Mouse (Mus musculus): ENCODE data around the gene Edn1. TPM values are rescaled to one million over a fixed set of nuclear protein-coding genes. Genes with fewer than 3 reads are reported as not detected.
A peak's percentile ranks its signal among the peaks of the same experiment; 100 is the strongest.

The Edn1 gene
- polyA plus RNA-seq, 2 experiments = 2.4 to 4.0 TPM

GRCm38 (mm10) chr13:42270051-42270450 lies 31.2 kb upstream of the Edn1 start:
- peak; percentile 6 for DNase-seq (ENCODE audit: low spot score)
- Histone ChIP-seq H3K4me3 (replicated peaks; ENCODE audit: low read length) (no peak overlapping the region), H3K4me1 (ENCODE audit: control insufficient read depth, insufficient read depth, low read length) (0 out of 2 replicates have a peak, but pooled peaks cover 3% of the 10 kb centered on the region), H3K27me3 (ENCODE audit: control insufficient read depth, insufficient read depth, low read length) (no peaks in the 10 kb centered on the region), H3K9me3 (ENCODE audit: control insufficient read depth, low read length) (no peaks in the 10 kb centered on the region), H3K36me3 (ENCODE audit: control insufficient read depth, insufficient read depth, low read length) (no peaks in the 10 kb centered on the region), H3K27ac (replicated peaks; ENCODE audit: low read depth, low read length) (no peak overlapping the region), H3K4me2 (replicated peaks; ENCODE audit: low read depth, low read length, severe bottlenecking) (no peak overlapping the region), H3K9ac (ENCODE audit: low read depth, low read length, severe bottlenecking) (no peak overlapping the region)
- ATAC-seq (ENCODE audit: low FRiP score, low read depth) = no peak
- 12% methylated on average over 9 of the region's 9 CpGs for WGBS
- no peak for TF ChIP-seq POLR2A (IDR thresholded peaks at IDR 0.05; ENCODE audit: borderline replicate concordance, extremely low read depth, insufficient read depth, insufficient read length)

- H3K4me1 ChIP-seq (ENCODE audit: control insufficient read depth, insufficient read depth, low read length) = no peaks in the 10 kb centered on the region
- no peaks in the 10 kb centered on the region for H3K36me3 ChIP-seq (ENCODE audit: control insufficient read depth, insufficient read depth, low read length)
- DNase-seq (ENCODE audit: low spot score) (no peak), ATAC-seq (ENCODE audit: low FRiP score, low read depth) (no peak)
- no peaks in the 10 kb centered on the region for H3K9me3 ChIP-seq (ENCODE audit: control insufficient read depth, low read length)
- TF ChIP-seq POLR2A (IDR thresholded peaks at IDR 0.05; ENCODE audit: borderline replicate concordance, extremely low read depth, insufficient read depth, insufficient read length) = no peak
- H3K4me3 ChIP-seq (replicated peaks; ENCODE audit: low read length) = no peak overlapping the region
- no peak overlapping the region for H3K9ac ChIP-seq (ENCODE audit: low read depth, low read length, severe bottlenecking)
- WGBS = 57% methylated on average over 9 of the region's 9 CpGs
- H3K4me2 ChIP-seq (replicated peaks; ENCODE audit: low read depth, low read length, severe bottlenecking) = no peak overlapping the region
- H3K27ac ChIP-seq (replicated peaks; ENCODE audit: low read depth, low read length) = no peak overlapping the region
- no peaks in the 10 kb centered on the region for H3K27me3 ChIP-seq (ENCODE audit: control insufficient read depth, insufficient read depth, low read length)
Observed at GRCm38 (mm10) chr13:42276774-42277454, 24.4 kb upstream of the Edn1 start.

- ATAC-seq (ENCODE audit: low FRiP score, low read depth) = no peak
Observed at GRCm38 (mm10) chr13:42277751-42278150, 23.5 kb upstream of the Edn1 start.

GRCm38 (mm10) chr13:42285896-42286295 lies 15.4 kb upstream of the Edn1 start:
- WGBS = 81% methylated on average over 3 of the region's 3 CpGs
- no peak for TF ChIP-seq POLR2A (IDR thresholded peaks at IDR 0.05; ENCODE audit: borderline replicate concordance, extremely low read depth, insufficient read depth, insufficient read length)
- H3K27ac ChIP-seq (replicated peaks; ENCODE audit: low read depth, low read length) = no peak overlapping the region
- DNase-seq (ENCODE audit: low spot score) (no peak), ATAC-seq (ENCODE audit: low FRiP score, low read depth) (no peak)
- H3K9ac ChIP-seq (ENCODE audit: low read depth, low read length, severe bottlenecking) = no peak overlapping the region
- H3K4me2 ChIP-seq (replicated peaks; ENCODE audit: low read depth, low read length, severe bottlenecking) = no peak overlapping the region
- H3K36me3 ChIP-seq (ENCODE audit: control insufficient read depth, insufficient read depth, low read length) = no peaks in the 10 kb centered on the region
- H3K27me3 ChIP-seq (ENCODE audit: control insufficient read depth, insufficient read depth, low read length) = no peaks in the 10 kb centered on the region
- peaks cover 6% of the 10 kb centered on the region for H3K4me1 ChIP-seq (ENCODE audit: control insufficient read depth, insufficient read depth, low read length)
- no peak overlapping the region for H3K4me3 ChIP-seq (replicated peaks; ENCODE audit: low read length)
- no peaks in the 10 kb centered on the region for H3K9me3 ChIP-seq (ENCODE audit: control insufficient read depth, low read length)

More at GRCm38 (mm10) chr13:42277751-42278150, 23.5 kb upstream of the Edn1 start:
- no peak overlapping the region for H3K4me3 ChIP-seq (replicated peaks; ENCODE audit: low read length)
- H3K27ac ChIP-seq (replicated peaks; ENCODE audit: low read depth, low read length) = no peak overlapping the region
- 58% methylated on average over 2 of the region's 2 CpGs for WGBS
- DNase-seq (ENCODE audit: low spot score) = no peak
- no peaks in the 10 kb centered on the region for H3K36me3 ChIP-seq (ENCODE audit: control insufficient read depth, insufficient read depth, low read length)
- H3K27me3 ChIP-seq (ENCODE audit: control insufficient read depth, insufficient read depth, low read length) = no peaks in the 10 kb centered on the region
- no peak for TF ChIP-seq POLR2A (IDR thresholded peaks at IDR 0.05; ENCODE audit: borderline replicate concordance, extremely low read depth, insufficient read depth, insufficient read length)
- H3K4me1 ChIP-seq (ENCODE audit: control insufficient read depth, insufficient read depth, low read length) = no peaks in the 10 kb centered on the region
- no peaks in the 10 kb centered on the region for H3K9me3 ChIP-seq (ENCODE audit: control insufficient read depth, low read length)
- H3K4me2 ChIP-seq (replicated peaks; ENCODE audit: low read depth, low read length, severe bottlenecking) = no peak overlapping the region
- H3K9ac ChIP-seq (ENCODE audit: low read depth, low read length, severe bottlenecking) = no peak overlapping the region

GRCm38 (mm10) chr13:42286768-42287167 lies 14.5 kb upstream of the Edn1 start:
- Histone ChIP-seq H3K36me3 (ENCODE audit: control insufficient read depth, insufficient read depth, low read length) (no peaks in the 10 kb centered on the region), H3K4me3 (replicated peaks; ENCODE audit: low read length) (no peak overlapping the region), H3K27ac (replicated peaks; ENCODE audit: low read depth, low read length) (no peak overlapping the region), H3K4me2 (replicated peaks; ENCODE audit: low read depth, low read length, severe bottlenecking) (no peak overlapping the region), H3K27me3 (ENCODE audit: control insufficient read depth, insufficient read depth, low read length) (no peaks in the 10 kb centered on the region), H3K4me1 (ENCODE audit: control insufficient read depth, insufficient read depth, low read length) (peaks cover 6% of the 10 kb centered on the region), H3K9me3 (ENCODE audit: control insufficient read depth, low read length) (no peaks in the 10 kb centered on the region), H3K9ac (ENCODE audit: low read depth, low read length, severe bottlenecking) (no peak overlapping the region)
- 68% methylated on average over 4 of the region's 4 CpGs for WGBS
- TF ChIP-seq POLR2A (IDR thresholded peaks at IDR 0.05; ENCODE audit: borderline replicate concordance, extremely low read depth, insufficient read depth, insufficient read length) = no peak
- DNase-seq (ENCODE audit: low spot score) = no peak
- no peak for ATAC-seq (ENCODE audit: low FRiP score, low read depth)
